Mouse (Mus musculus): ENCODE measurements around the gene A230050P20Rik. TPM values are rescaled to one million over a fixed set of nuclear protein-coding genes. Genes with fewer than 3 reads are reported as not detected.

Gene A230050P20Rik
- polyA plus RNA-seq, 1 experiment = 23.5 TPM

- Histone ChIP-seq H3K27ac (ENCODE audit: insufficient read depth, low read depth, low read length) (no peak overlapping the region), H3K4me3 (ENCODE audit: insufficient read depth, low read length) (no peak overlapping the region), H3K4me1 (ENCODE audit: control insufficient read depth, insufficient read depth, low read length) (0 out of 2 replicates have a peak, but pooled peaks cover 2% of the 10 kb centered on the region)
- TF ChIP-seq POLR2A (IDR thresholded peaks at IDR 0.05; ENCODE audit: borderline replicate concordance, low read depth, low read length) (no peak), CTCF (IDR thresholded peaks at IDR 0.05; ENCODE audit: low read depth, low read length) (no peak)
Observed at GRCm38 (mm10) chr9:20870211-20871173, 2.0 kb downstream of the A230050P20Rik start.

- H3K27ac ChIP-seq (ENCODE audit: insufficient read depth, low read depth, low read length) = no peak overlapping the region
- TF ChIP-seq POLR2A (IDR thresholded peaks at IDR 0.05; ENCODE audit: borderline replicate concordance, low read depth, low read length) = no peak
- peaks cover 5% of the 10 kb centered on the region for H3K4me1 ChIP-seq (ENCODE audit: control insufficient read depth, insufficient read depth, low read length)
- H3K4me3 ChIP-seq (ENCODE audit: insufficient read depth, low read length) = no peak overlapping the region
Observed at GRCm38 (mm10) chr9:20872991-20873390, 4.5 kb downstream of the A230050P20Rik start.

GRCm38 (mm10) chr9:20873521-20873920, 5.1 kb downstream of the A230050P20Rik start:
- no peak for TF ChIP-seq CTCF (IDR thresholded peaks at IDR 0.05; ENCODE audit: low read depth, low read length)
- Histone ChIP-seq H3K27ac (ENCODE audit: insufficient read depth, low read depth, low read length) (no peak overlapping the region), H3K4me1 (ENCODE audit: control insufficient read depth, insufficient read depth, low read length) (peaks cover 5% of the 10 kb centered on the region), H3K4me3 (ENCODE audit: insufficient read depth, low read length) (no peak overlapping the region)

- H3K27ac ChIP-seq (ENCODE audit: insufficient read depth, low read depth, low read length) = no peak overlapping the region
- no peak for TF ChIP-seq CTCF (IDR thresholded peaks at IDR 0.05; ENCODE audit: low read depth, low read length)
- TF ChIP-seq POLR2A (IDR thresholded peaks at IDR 0.05; ENCODE audit: borderline replicate concordance, low read depth, low read length) = no peak
- no peak overlapping the region for H3K4me3 ChIP-seq (ENCODE audit: insufficient read depth, low read length)
- H3K4me1 ChIP-seq (ENCODE audit: control insufficient read depth, insufficient read depth, low read length) = peaks cover 5% of the 10 kb centered on the region
Observed at GRCm38 (mm10) chr9:20875021-20875790, 6.8 kb downstream of the A230050P20Rik start.

GRCm38 (mm10) chr9:20876318-20877117, 8.1 kb downstream of the A230050P20Rik start:
- H3K4me1 ChIP-seq (ENCODE audit: control insufficient read depth, insufficient read depth, low read length) = peaks cover 5% of the 10 kb centered on the region
- TF ChIP-seq CTCF (IDR thresholded peaks at IDR 0.05; ENCODE audit: low read depth, low read length) (no peak), POLR2A (IDR thresholded peaks at IDR 0.05; ENCODE audit: borderline replicate concordance, low read depth, low read length) (no peak)
- no peak overlapping the region for H3K27ac ChIP-seq (ENCODE audit: insufficient read depth, low read depth, low read length)
- H3K4me3 ChIP-seq (ENCODE audit: insufficient read depth, low read length) = no peak overlapping the region

GRCm38 (mm10) chr9:20877118-20878040, 8.9 kb downstream of the A230050P20Rik start:
- Histone ChIP-seq H3K4me3 (ENCODE audit: insufficient read depth, low read length) (peak overlapping the region; percentile 55), H3K4me1 (ENCODE audit: control insufficient read depth, insufficient read depth, low read length) (peaks cover 5% of the 10 kb centered on the region), H3K27ac (ENCODE audit: insufficient read depth, low read depth, low read length) (peak overlapping the region; percentile 37)
- no peak for TF ChIP-seq POLR2A (IDR thresholded peaks at IDR 0.05; ENCODE audit: borderline replicate concordance, low read depth, low read length)

- Histone ChIP-seq H3K27ac (ENCODE audit: insufficient read depth, low read depth, low read length) (peak overlapping the region; percentile 67), H3K4me3 (ENCODE audit: insufficient read depth, low read length) (peak overlapping the region; percentile 60), H3K4me1 (ENCODE audit: control insufficient read depth, insufficient read depth, low read length) (peaks cover 5% of the 10 kb centered on the region)
- TF ChIP-seq POLR2A (IDR thresholded peaks at IDR 0.05; ENCODE audit: borderline replicate concordance, low read depth, low read length) (no peak), CTCF (IDR thresholded peaks at IDR 0.05; ENCODE audit: low read depth, low read length) (peak; percentile 21; the same call in 1 of the 2 replicates)
Observed at GRCm38 (mm10) chr9:20878041-20878709, 9.7 kb downstream of the A230050P20Rik start.

- Histone ChIP-seq H3K4me3 (ENCODE audit: insufficient read depth, low read length) (peak overlapping the region; percentile 60), H3K4me1 (ENCODE audit: control insufficient read depth, insufficient read depth, low read length) (peaks cover 5% of the 10 kb centered on the region), H3K27ac (ENCODE audit: insufficient read depth, low read depth, low read length) (peak overlapping the region; percentile 67)
- TF ChIP-seq CTCF (IDR thresholded peaks at IDR 0.05; ENCODE audit: low read depth, low read length) (no peak), POLR2A (IDR thresholded peaks at IDR 0.05; ENCODE audit: borderline replicate concordance, low read depth, low read length) (no peak)
Observed at GRCm38 (mm10) chr9:20878710-20879065, 10.2 kb downstream of the A230050P20Rik start.
